Mouse (Mus musculus): ENCODE measurements at regions not wholly inside any gene's neighbourhood (a gene's known extent, or its start where the extent isn't known, plus 50 kb on each side); places are given as distances from the start of the nearest gene placed in this dataset.

- no peak for DNase-seq (ENCODE audit: low spot score)
These were observed 605.4 kb upstream of the Nr5a2 start for GRCm38 (mm10) chr1:137565573-137566048.

GRCm38 (mm10) chr1:137561686-137562085 is 601.4 kb upstream of the Nr5a2 start:
- DNase-seq (ENCODE audit: low spot score): no peak

DNA sequence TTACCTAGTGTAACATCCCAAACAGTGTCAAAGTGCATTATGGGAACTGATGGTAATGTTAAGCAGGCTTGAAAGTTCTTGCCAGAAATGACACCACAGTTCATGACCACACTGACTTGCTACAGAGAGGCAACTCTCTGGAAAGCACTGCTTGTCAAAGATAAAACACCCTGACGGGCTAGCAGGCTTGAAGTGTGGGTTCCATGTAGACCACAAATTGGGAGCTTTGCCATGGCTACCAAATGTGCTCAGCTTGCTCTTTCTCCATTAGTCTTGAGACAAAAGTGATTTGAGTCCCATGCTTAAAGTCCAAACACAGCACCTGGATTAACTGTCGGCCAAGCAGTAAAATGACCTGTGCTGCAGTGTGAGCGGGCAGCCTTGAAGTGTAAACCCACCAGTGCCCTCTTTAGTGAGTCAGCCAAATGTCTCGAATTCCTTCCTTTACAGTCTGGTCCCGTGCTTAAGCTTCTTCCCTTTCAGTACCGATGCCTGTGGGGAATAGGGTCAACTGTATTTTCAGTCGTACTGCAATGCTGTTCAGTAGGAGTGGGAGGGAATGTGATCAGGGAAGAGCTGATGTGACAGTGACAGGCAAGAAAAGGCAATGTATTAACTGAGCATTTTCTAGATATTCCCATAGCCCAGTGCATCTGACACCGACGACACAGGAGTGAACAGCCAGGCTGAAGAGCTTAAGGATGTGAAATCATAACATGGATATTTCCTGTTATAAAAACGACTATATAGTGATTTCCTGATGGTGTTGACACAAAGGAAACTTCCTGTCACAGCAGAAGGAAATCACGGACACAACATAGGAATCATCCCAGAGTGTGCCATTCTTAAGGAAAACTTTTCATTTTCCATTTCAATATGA is 600.4 kb upstream of the Nr5a2 start:
- DNase-seq (ENCODE audit: low spot score): no peak

- DNase-seq (ENCODE audit: low spot score): no peak
These were observed 589.4 kb upstream of the Nr5a2 start for GRCm38 (mm10) chr1:137549659-137550058.

DNA sequence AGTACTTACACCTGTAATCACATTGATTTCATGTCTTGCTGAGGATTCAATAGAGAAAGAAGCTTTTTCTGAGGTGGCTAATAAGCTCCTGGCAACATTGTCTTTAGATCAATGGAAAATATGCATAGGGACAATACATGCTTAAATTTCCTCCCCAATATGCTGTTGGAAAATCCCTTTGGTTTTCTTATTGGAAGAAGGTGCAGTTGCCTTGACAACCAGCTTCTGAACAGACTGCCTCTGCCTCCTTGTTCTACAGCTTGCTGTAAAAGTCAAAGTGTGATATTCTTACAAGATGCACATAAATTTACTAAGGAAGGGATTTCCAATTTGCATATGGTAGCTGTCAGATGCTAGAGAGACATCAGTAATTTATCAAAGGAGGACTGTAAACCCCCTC is 585.4 kb upstream of the Nr5a2 start:
- no peak for DNase-seq (ENCODE audit: low spot score)

- DNase-seq (ENCODE audit: low spot score): no peak
These were observed 583.6 kb upstream of the Nr5a2 start for GRCm38 (mm10) chr1:137543828-137544227.

- DNase-seq (ENCODE audit: low spot score): no peak
These were observed 581.2 kb upstream of the Nr5a2 start for GRCm38 (mm10) chr1:137541453-137541852.

GRCm38 (mm10) chr1:137539424-137540116 is 579.3 kb upstream of the Nr5a2 start:
- no peak for DNase-seq (ENCODE audit: low spot score)

DNA sequence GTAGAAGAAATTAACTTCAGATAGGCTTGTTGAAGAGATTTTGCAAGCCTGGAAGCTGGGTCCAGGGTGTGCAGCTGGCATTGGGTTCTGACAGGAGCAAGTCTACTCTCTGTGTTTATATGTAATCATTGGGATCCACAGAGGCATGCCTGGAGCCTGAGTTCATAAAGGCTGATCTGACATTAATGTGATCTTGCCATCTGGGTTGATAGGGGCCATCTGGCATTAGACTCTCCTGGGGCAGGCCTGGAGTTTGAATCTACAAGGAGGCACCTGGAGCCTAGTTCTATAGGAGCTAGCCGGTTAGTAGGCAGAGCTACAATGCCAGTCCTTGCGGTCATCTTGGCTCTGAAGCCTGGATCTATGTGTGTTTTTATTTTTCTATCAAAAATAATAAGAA is 554.5 kb upstream of the Nr5a2 start:
- DNase-seq (ENCODE audit: low spot score): no peak

GRCm38 (mm10) chr1:137503704-137504422 is 543.6 kb upstream of the Nr5a2 start:
- DNase-seq (ENCODE audit: low spot score): no peak

DNA sequence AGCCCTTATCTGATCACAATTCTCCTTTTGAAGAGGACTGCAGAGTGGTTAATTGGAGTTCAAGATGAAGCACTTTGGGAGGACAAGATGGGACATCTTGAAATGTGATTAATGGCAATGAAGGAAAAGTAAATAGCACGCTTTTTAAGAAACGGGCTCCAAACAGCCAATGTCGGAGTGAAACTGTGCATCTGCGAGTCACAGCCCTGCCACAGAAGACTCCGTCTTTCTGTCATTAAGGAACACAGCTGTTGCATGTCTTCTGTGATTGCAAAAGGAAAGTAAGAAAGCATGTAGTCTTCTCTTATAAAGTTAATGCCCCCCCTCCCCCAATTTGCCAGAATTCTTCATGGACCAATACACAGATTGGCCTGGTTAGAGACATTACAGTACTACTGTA is 528.0 kb upstream of the Nr5a2 start:
- no peak for DNase-seq (ENCODE audit: low spot score)

GRCm38 (mm10) chr1:137478459-137478858 is 518.2 kb upstream of the Nr5a2 start:
- DNase-seq (ENCODE audit: low spot score): no peak

DNA sequence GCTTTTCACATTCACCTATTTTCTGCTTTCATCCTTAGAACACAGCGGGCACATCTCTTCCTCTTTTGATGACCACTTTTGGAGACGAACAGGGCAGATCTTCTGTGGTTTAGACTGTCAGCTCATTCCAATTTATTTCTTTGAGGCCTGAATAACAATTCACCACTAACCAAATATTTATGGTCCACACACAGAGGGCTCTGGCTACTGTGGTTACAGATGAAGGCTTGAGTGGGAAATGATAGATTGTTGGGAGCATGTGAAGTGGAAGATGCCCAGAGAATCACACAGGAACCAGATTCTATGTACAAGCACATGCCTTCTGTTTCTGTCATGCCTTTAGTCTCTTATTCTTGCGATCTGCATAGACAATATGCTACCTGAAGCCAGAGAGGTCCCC is 517.0 kb upstream of the Nr5a2 start:
- no peak for DNase-seq (ENCODE audit: low spot score)

- DNase-seq (ENCODE audit: low spot score): no peak
These were observed 514.6 kb upstream of the Nr5a2 start for GRCm38 (mm10) chr1:137474858-137475257.

- no peak for DNase-seq (ENCODE audit: low spot score)
These were observed 513.8 kb upstream of the Nr5a2 start for GRCm38 (mm10) chr1:137473800-137474685.

- no peak for DNase-seq (ENCODE audit: low spot score)
These were observed 504.7 kb upstream of the Nr5a2 start for GRCm38 (mm10) chr1:137464971-137465370.

- no peak for DNase-seq (ENCODE audit: low spot score)
These were observed 500.9 kb upstream of the Nr5a2 start for GRCm38 (mm10) chr1:137461189-137461588.

- DNase-seq (ENCODE audit: low spot score): no peak
These were observed 493.4 kb upstream of the Nr5a2 start for GRCm38 (mm10) chr1:137453446-137454208.

- DNase-seq (ENCODE audit: low spot score): no peak
These were observed 492.5 kb upstream of the Nr5a2 start for GRCm38 (mm10) chr1:137452749-137453148.

GRCm38 (mm10) chr1:137446497-137446896 is 486.2 kb upstream of the Nr5a2 start:
- DNase-seq (ENCODE audit: low spot score): no peak

DNA sequence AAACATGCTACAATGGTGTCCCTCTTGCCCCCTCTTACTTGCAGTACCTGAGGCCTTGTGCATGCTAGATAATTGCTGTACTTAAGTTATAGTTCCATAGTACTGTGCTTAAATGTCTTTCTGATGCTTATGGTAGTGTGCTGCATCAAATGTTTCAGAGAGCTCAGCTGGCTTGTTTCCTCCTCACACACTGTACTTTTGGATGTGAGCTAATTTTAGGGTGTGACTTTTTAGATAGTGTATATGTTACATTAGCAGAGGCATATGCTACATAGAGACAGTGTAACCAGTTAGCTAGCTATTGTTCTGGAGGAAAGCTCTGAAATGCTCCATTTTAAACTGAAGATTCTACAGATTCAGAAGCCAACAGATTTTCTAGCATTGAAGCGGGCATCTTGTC is 467.9 kb upstream of the Nr5a2 start:
- no peak for DNase-seq (ENCODE audit: low spot score)

All from testis, postnatal 14 days (tissue).